Mouse (Mus musculus) lung, embryonic 14.5 days (tissue): ENCODE measurements at regions not wholly inside any gene's neighbourhood (a gene's known extent, or its start where the extent isn't known, plus 50 kb on each side); places are given as distances from the start of the nearest gene placed in this dataset.

Experiments
- ATAC-seq: fragments of 200-750 bp; cut with Nextera tagmentation; 2 replicates; pipeline ENCODE4 v1.8.0; 2017; ENCODE audit warnings: mild to moderate bottlenecking, moderate TSS enrichment, moderate library complexity; ENCODE audit not compliant: insufficient read depth
- DNase-seq: peaks from one replicate; pipeline ENCODE4 v3.0.0-alpha.2; 2015
- H3K27ac ChIP-seq: fragments of 300-500 bp; sonication (generic); 2 replicates; pipeline ENCODE4 v1.5.1; 2014; ENCODE audit warnings: low read depth, mild to moderate bottlenecking, moderate library complexity
- H3K27me3 ChIP-seq: fragments of 300-500 bp; sonication (generic); 2 replicates; pipeline ENCODE4 v1.6.1; 2014; ENCODE audit warnings: low read length, control low read depth; ENCODE audit not compliant: insufficient read depth
- H3K36me3 ChIP-seq: fragments of 300-500 bp; sonication (generic); 2 replicates; pipeline ENCODE4 v1.6.1; 2014; ENCODE audit warnings: control low read depth; ENCODE audit not compliant: insufficient read depth
- H3K4me1 ChIP-seq: fragments of 300-500 bp; sonication (generic); 2 replicates; pipeline ENCODE4 v1.6.1; 2014; ENCODE audit warnings: antibody characterized with exemption, control low read depth; ENCODE audit not compliant: insufficient read depth
- H3K4me2 ChIP-seq: fragments of 300-500 bp; sonication (generic); 2 replicates; pipeline ENCODE4 v1.6.1; 2014; ENCODE audit warnings: mild to moderate bottlenecking
- H3K4me3 ChIP-seq: fragments of 300-500 bp; sonication (generic); 2 replicates; pipeline ENCODE4 v1.5.1; 2014; ENCODE audit warnings: low read depth, low read length
- H3K9ac ChIP-seq: fragments of 300-500 bp; sonication (generic); 2 replicates; pipeline ENCODE4 v1.6.1; 2014
- H3K9me3 ChIP-seq: fragments of 300-500 bp; sonication (generic); 2 replicates; pipeline ENCODE4 v1.6.1; 2016; ENCODE audit warnings: low read depth, low read length, control low read depth
- CTCF ChIP-seq: IDR thresholded peaks from 2 replicates; pipeline ENCODE4 v1.5.1; 2016; ENCODE audit warnings: antibody characterized with exemption, low read depth
- WGBS: fragments of 180-500 bp; shearing (Covaris S2); extraction: QIAGEN DNeasy Blood & Tissue Kit; methylation state at CpG from one replicate; pipeline ENCODE4 v1.1.7; 2014; 5-methylcytosine and 5-hydroxymethylcytosine counted together

GRCm38 (mm10) chr14:36563229-36563865 lies 405.2 kb downstream of the Ccser2 start:
- no peak overlapping the region for H3K4me2 ChIP-seq
- H3K9ac ChIP-seq, result no peak overlapping the region
- no peaks in the 10 kb centered on the region for H3K36me3 ChIP-seq
- H3K4me1 ChIP-seq, result no peaks in the 10 kb centered on the region
- no peaks in the 10 kb centered on the region for H3K9me3 ChIP-seq
- TF ChIP-seq CTCF, result no peak
- no peak overlapping the region for H3K4me3 ChIP-seq
- no peaks in the 10 kb centered on the region for H3K27me3 ChIP-seq
- ATAC-seq (no peak), DNase-seq (no peak)
- WGBS, result 62% methylated on average over 3 of the region's 3 CpGs
- no peak overlapping the region for H3K27ac ChIP-seq

GRCm38 (mm10) chr14:36537402-36537801 lies 431.2 kb downstream of the Ccser2 start:
- Histone ChIP-seq H3K9me3 (no peaks in the 10 kb centered on the region), H3K4me2 (no peak overlapping the region), H3K9ac (no peak overlapping the region), H3K36me3 (no peaks in the 10 kb centered on the region), H3K27me3 (no peaks in the 10 kb centered on the region), H3K4me3 (no peak overlapping the region), H3K27ac (no peak overlapping the region), H3K4me1 (no peaks in the 10 kb centered on the region)
- ATAC-seq, result no peak
- WGBS, result 65% methylated on average over 5 of the region's 5 CpGs
- no peak for DNase-seq
- TF ChIP-seq CTCF, result no peak

GRCm38 (mm10) chr14:36527310-36527709 lies 432.6 kb downstream of the 4930474N05Rik start:
- H3K9me3 ChIP-seq, result no peaks in the 10 kb centered on the region
- no peaks in the 10 kb centered on the region for H3K36me3 ChIP-seq
- ATAC-seq (no peak), DNase-seq (no peak)
- no peak overlapping the region for H3K4me3 ChIP-seq
- H3K4me2 ChIP-seq, result no peak overlapping the region
- TF ChIP-seq CTCF, result no peak
- no peak overlapping the region for H3K27ac ChIP-seq
- WGBS, result 66% methylated on average over 1 of the region's 1 CpGs
- no peaks in the 10 kb centered on the region for H3K4me1 ChIP-seq
- H3K9ac ChIP-seq, result no peak overlapping the region
- no peaks in the 10 kb centered on the region for H3K27me3 ChIP-seq

- ATAC-seq, result no peak
- Histone ChIP-seq H3K27me3 (no peaks in the 10 kb centered on the region), H3K4me2 (no peak overlapping the region), H3K4me3 (no peak overlapping the region), H3K4me1 (no peaks in the 10 kb centered on the region), H3K36me3 (no peaks in the 10 kb centered on the region), H3K27ac (no peak overlapping the region), H3K9ac (no peak overlapping the region), H3K9me3 (no peaks in the 10 kb centered on the region)
- no peak for TF ChIP-seq CTCF
- DNase-seq, result no peak
These were observed 430.9 kb downstream of the 4930474N05Rik start for GRCm38 (mm10) chr14:36525591-36526037.

GRCm38 (mm10) chr14:36502076-36502994 lies 407.6 kb downstream of the 4930474N05Rik start:
- no peaks in the 10 kb centered on the region for H3K27me3 ChIP-seq
- no peaks in the 10 kb centered on the region for H3K4me1 ChIP-seq
- TF ChIP-seq CTCF, result no peak
- H3K4me3 ChIP-seq, result no peak overlapping the region
- no peak overlapping the region for H3K4me2 ChIP-seq
- H3K27ac ChIP-seq, result no peak overlapping the region
- DNase-seq (no peak), ATAC-seq (no peak)
- 74% methylated on average over 2 of the region's 2 CpGs for WGBS
- H3K9me3 ChIP-seq, result no peaks in the 10 kb centered on the region
- no peak overlapping the region for H3K9ac ChIP-seq
- no peaks in the 10 kb centered on the region for H3K36me3 ChIP-seq

- H3K9ac ChIP-seq, result no peak overlapping the region
- no peak for TF ChIP-seq CTCF
- H3K27ac ChIP-seq, result no peak overlapping the region
- WGBS, result 80% methylated on average over 2 of the region's 2 CpGs
- no peaks in the 10 kb centered on the region for H3K4me1 ChIP-seq
- H3K9me3 ChIP-seq, result no peaks in the 10 kb centered on the region
- ATAC-seq, result no peak
- no peak overlapping the region for H3K4me3 ChIP-seq
- H3K4me2 ChIP-seq, result no peak overlapping the region
- H3K36me3 ChIP-seq, result no peaks in the 10 kb centered on the region
- no peak for DNase-seq
- H3K27me3 ChIP-seq, result no peaks in the 10 kb centered on the region
These were observed 404.6 kb downstream of the 4930474N05Rik start for GRCm38 (mm10) chr14:36499323-36499722.

GRCm38 (mm10) chr14:36485499-36485898 lies 390.8 kb downstream of the 4930474N05Rik start:
- H3K4me2 ChIP-seq, result no peak overlapping the region
- H3K27ac ChIP-seq, result no peak overlapping the region
- no peaks in the 10 kb centered on the region for H3K36me3 ChIP-seq
- no peaks in the 10 kb centered on the region for H3K4me1 ChIP-seq
- DNase-seq (no peak), ATAC-seq (no peak)
- TF ChIP-seq CTCF, result no peak
- H3K4me3 ChIP-seq, result no peak overlapping the region
- no peaks in the 10 kb centered on the region for H3K27me3 ChIP-seq
- H3K9ac ChIP-seq, result no peak overlapping the region
- H3K9me3 ChIP-seq, result no peaks in the 10 kb centered on the region
